Mouse (Mus musculus): Measurements from ENCODE around the gene Cks1brt. TPM values are rescaled to one million over a fixed set of nuclear protein-coding genes. Genes with fewer than 3 reads are reported as not detected.
A peak's percentile ranks its signal among the peaks of the same experiment; 100 is the strongest.
"Not testable (repeated sequence)": the region's sequence is repeated elsewhere in the genome, so short reads cannot be mapped to it uniquely, and the experiment has no call there.

Cks1brt gene
- polyA plus RNA-seq (2014; fragmentation: Nextera tagmentation; extraction: Ambion mirVana): not detected in 2 replicates

- Histone ChIP-seq H3K4me2 (replicated peaks; ENCODE audit: low read depth, low read length) (no peak within 1 kb of the TSS), H3K4me3 (ENCODE audit: low read depth, low read length) (no peak within 1 kb of the TSS), H3K9ac (ENCODE audit: low read depth, low read length) (no peak within 1 kb of the TSS), H3K27me3 (ENCODE audit: control insufficient read depth, insufficient read depth, low read length) (no peaks in the 10 kb centered on the region), H3K9me3 (ENCODE audit: control insufficient read depth, low read length) (peaks cover 11% of the 10 kb centered on the region), H3K4me1 (replicated peaks; ENCODE audit: control insufficient read depth, insufficient read depth, low read length) (no peaks in the 10 kb centered on the region), H3K27ac (ENCODE audit: low read depth, low read length) (no peak within 1 kb of the TSS), H3K36me3 (ENCODE audit: control insufficient read depth, insufficient read depth, low read length) (no peaks in the 10 kb centered on the region)
- ATAC-seq (ENCODE audit: low FRiP score): no peak
- DNase-seq (ENCODE audit: low spot score): no peak
- 87% methylated on average over 3 of the region's 3 CpGs for WGBS
These were observed at the start of gene Cks1brt for GRCm38 (mm10) chr8:85151624-85152023. Gene Cks1brt (plus strand): TSS chr8:85151924.

DNA sequence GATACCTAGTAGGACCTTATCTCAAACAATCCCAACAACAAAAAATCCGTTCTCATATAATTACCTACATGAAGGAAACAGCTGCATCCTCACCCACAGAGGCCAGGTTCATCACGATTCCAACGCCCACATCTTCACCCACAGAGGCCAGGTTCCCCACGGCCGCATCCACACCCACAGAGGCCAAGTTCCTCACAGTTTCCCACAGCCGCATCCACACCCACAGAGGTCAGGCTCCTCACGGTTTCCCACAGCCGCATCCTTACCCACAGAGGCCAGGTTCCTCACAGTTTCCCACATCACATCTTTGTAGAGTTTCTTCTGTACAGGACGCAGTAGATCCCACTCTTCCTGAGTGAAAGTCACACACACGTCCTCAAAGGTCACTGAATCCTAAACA is 38.5 kb upstream of the Cks1brt start:
- Histone ChIP-seq H3K36me3 (ENCODE audit: control insufficient read depth, insufficient read depth, low read length) (no peaks in the 10 kb centered on the region), H3K9ac (ENCODE audit: low read depth, low read length) (no peak overlapping the region), H3K27ac (ENCODE audit: low read depth, low read length) (no peak overlapping the region), H3K4me2 (replicated peaks; ENCODE audit: low read depth, low read length) (no peak overlapping the region), H3K4me1 (replicated peaks; ENCODE audit: control insufficient read depth, insufficient read depth, low read length) (no peaks in the 10 kb centered on the region), H3K4me3 (ENCODE audit: low read depth, low read length) (no peak overlapping the region), H3K9me3 (ENCODE audit: control insufficient read depth, low read length) (no peaks in the 10 kb centered on the region), H3K27me3 (ENCODE audit: control insufficient read depth, insufficient read depth, low read length) (no peaks in the 10 kb centered on the region)
- DNase-seq (ENCODE audit: low spot score) (no peak), ATAC-seq (ENCODE audit: low FRiP score) (no peak)
- WGBS: 94% methylated on average over 10 of the region's 10 CpGs

DNA sequence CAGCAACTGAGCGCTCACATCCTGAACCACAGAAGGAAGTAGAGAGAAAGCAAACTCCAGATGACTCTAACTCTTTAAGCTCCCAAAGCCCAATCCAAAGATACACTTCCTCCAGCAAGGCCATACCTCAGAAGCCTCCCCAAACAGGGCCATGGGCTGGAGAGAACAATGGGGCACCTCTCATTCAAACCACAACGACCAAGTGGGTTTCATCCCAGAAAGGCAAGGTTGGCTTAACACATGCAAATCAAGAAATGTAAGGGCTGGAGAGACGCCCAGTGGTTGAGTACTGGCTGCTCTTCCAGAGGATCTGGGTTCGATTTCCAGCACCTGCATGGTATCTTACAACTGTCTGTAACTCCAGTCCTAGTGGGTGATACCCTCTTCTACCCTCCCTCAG is 36.2 kb upstream of the Cks1brt start:
- 76% methylated on average over 4 of the region's 4 CpGs for WGBS
- Histone ChIP-seq H3K9me3 (ENCODE audit: control insufficient read depth, low read length) (no peaks in the 10 kb centered on the region), H3K27ac (ENCODE audit: low read depth, low read length) (no peak overlapping the region), H3K4me2 (replicated peaks; ENCODE audit: low read depth, low read length) (no peak overlapping the region), H3K9ac (ENCODE audit: low read depth, low read length) (no peak overlapping the region), H3K36me3 (ENCODE audit: control insufficient read depth, insufficient read depth, low read length) (no peaks in the 10 kb centered on the region), H3K4me3 (ENCODE audit: low read depth, low read length) (no peak overlapping the region), H3K27me3 (ENCODE audit: control insufficient read depth, insufficient read depth, low read length) (no peaks in the 10 kb centered on the region), H3K4me1 (replicated peaks; ENCODE audit: control insufficient read depth, insufficient read depth, low read length) (no peaks in the 10 kb centered on the region)
- DNase-seq (ENCODE audit: low spot score): no peak
- ATAC-seq (ENCODE audit: low FRiP score): no peak

GRCm38 (mm10) chr8:85116984-85117383 is 34.7 kb upstream of the Cks1brt start:
- H3K4me1 ChIP-seq (replicated peaks; ENCODE audit: control insufficient read depth, insufficient read depth, low read length): no peaks in the 10 kb centered on the region
- ATAC-seq (ENCODE audit: low FRiP score) (no peak), DNase-seq (ENCODE audit: low spot score) (no peak)
- no peaks in the 10 kb centered on the region for H3K27me3 ChIP-seq (ENCODE audit: control insufficient read depth, insufficient read depth, low read length)
- WGBS: 93% methylated on average over 7 of the region's 7 CpGs
- no peak overlapping the region for H3K4me2 ChIP-seq (replicated peaks; ENCODE audit: low read depth, low read length)
- no peaks in the 10 kb centered on the region for H3K9me3 ChIP-seq (ENCODE audit: control insufficient read depth, low read length)
- no peak overlapping the region for H3K9ac ChIP-seq (ENCODE audit: low read depth, low read length)
- H3K36me3 ChIP-seq (ENCODE audit: control insufficient read depth, insufficient read depth, low read length): no peaks in the 10 kb centered on the region
- no peak overlapping the region for H3K27ac ChIP-seq (ENCODE audit: low read depth, low read length)
- H3K4me3 ChIP-seq (ENCODE audit: low read depth, low read length): no peak overlapping the region

DNA sequence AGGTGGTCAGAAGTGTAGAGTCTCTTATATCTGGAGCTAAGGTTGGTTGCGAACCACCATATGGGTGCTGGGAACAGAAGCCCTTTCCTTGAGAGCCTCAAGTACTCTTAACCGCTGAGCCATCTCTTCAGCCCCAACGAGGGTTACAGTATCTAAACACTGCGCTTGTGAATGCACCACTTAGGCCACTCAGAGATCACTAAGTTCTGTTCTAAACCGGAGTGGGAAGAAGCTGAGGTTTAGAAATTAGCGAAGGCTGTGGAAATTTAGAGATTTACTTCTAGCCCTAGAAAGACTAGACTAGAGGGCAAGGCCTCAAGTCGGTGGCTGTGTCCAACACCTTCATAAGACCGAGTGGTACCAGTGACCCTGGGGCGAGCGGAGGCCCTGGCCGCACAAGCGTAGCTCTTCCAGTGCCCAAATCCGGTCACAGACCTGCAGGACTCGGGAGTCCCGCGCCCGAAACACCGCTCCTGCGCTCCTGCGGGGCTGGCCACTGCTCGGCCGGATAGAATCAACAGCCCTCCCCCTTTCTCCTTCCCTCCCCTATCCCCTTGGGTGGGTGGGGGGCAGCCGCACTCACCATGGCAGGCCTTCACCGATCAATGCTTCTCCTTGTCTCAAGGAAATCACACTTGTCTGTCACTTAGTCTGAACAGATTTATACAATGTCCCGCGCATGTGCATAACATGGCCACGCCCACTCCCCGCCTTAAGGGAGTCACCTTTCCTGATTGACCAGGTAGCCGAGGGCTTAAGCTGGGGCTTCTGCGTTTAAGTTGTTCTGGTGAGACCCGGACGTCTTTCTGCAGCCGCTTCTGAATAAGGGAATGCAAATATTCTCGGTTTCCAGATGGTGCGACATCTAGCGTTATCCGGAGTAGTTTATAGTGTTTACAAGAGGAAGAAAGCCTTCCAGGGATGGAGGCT is 32.4 kb upstream of the Cks1brt start:
- Histone ChIP-seq H3K4me1 (replicated peaks; ENCODE audit: control insufficient read depth, insufficient read depth, low read length) (no peaks in the 10 kb centered on the region), H3K4me2 (replicated peaks; ENCODE audit: low read depth, low read length) (peak overlapping the region; percentile 49), H3K9me3 (ENCODE audit: control insufficient read depth, low read length) (no peaks in the 10 kb centered on the region), H3K27me3 (ENCODE audit: control insufficient read depth, insufficient read depth, low read length) (no peaks in the 10 kb centered on the region), H3K36me3 (ENCODE audit: control insufficient read depth, insufficient read depth, low read length) (no peaks in the 10 kb centered on the region), H3K9ac (ENCODE audit: low read depth, low read length) (peak overlapping the region; percentile 69; the same call in 1 of the 2 replicates), H3K27ac (ENCODE audit: low read depth, low read length) (peak overlapping the region; percentile 45; the same call in 1 of the 2 replicates), H3K4me3 (ENCODE audit: low read depth, low read length) (peak overlapping the region; percentile 58)
- ATAC-seq (ENCODE audit: low FRiP score) (peak; percentile 71), DNase-seq (ENCODE audit: low spot score) (peak; percentile 84)
- 7% methylated on average over 37 of the region's 37 CpGs for WGBS

DNA sequence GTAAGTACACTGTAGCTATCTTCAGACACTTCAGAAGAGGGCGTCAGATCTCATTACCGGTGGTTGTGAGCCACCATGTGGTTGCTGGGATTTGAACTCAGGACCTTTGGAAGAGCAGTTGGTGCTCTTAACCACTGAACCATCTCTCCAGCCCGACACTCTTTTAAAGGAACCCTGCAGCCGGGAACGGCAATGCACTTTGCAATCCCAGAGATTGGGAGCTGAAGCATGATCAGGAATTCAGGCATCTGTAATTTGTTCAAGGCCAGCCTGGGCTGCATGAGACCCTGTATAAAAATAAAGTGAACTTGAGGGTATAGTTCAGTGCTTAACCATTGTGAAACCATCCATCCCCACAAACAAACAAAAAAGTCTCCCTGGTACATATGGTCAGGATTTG is 31.5 kb upstream of the Cks1brt start:
- H3K36me3 ChIP-seq (ENCODE audit: control insufficient read depth, insufficient read depth, low read length); DNase-seq (ENCODE audit: low spot score); H3K9ac ChIP-seq (ENCODE audit: low read depth, low read length); H3K9me3 ChIP-seq (ENCODE audit: control insufficient read depth, low read length); H3K4me2 ChIP-seq (replicated peaks; ENCODE audit: low read depth, low read length); H3K4me1 ChIP-seq (replicated peaks; ENCODE audit: control insufficient read depth, insufficient read depth, low read length); ATAC-seq (ENCODE audit: low FRiP score); H3K4me3 ChIP-seq (ENCODE audit: low read depth, low read length); H3K27ac ChIP-seq (ENCODE audit: low read depth, low read length); H3K27me3 ChIP-seq (ENCODE audit: control insufficient read depth, insufficient read depth, low read length): not testable (repeated sequence)
- WGBS: 87% methylated on average over 5 of the region's 5 CpGs

GRCm38 (mm10) chr8:85122995-85123394 is 28.7 kb upstream of the Cks1brt start, which contains the start of gene Zfp791:
Gene Zfp791 (minus strand): TSS chr8:85123095.
- H3K36me3 ChIP-seq (ENCODE audit: control insufficient read depth, insufficient read depth, low read length): no peaks in the 10 kb centered on the region
- no peak within 1 kb of the TSS for H3K9ac ChIP-seq (ENCODE audit: low read depth, low read length)
- no peaks in the 10 kb centered on the region for H3K27me3 ChIP-seq (ENCODE audit: control insufficient read depth, insufficient read depth, low read length)
- H3K27ac ChIP-seq (ENCODE audit: low read depth, low read length): no peak within 1 kb of the TSS
- H3K4me2 ChIP-seq (replicated peaks; ENCODE audit: low read depth, low read length): no peak within 1 kb of the TSS
- H3K4me1 ChIP-seq (replicated peaks; ENCODE audit: control insufficient read depth, insufficient read depth, low read length): no peaks in the 10 kb centered on the region
- no peak within 1 kb of the TSS for H3K4me3 ChIP-seq (ENCODE audit: low read depth, low read length)
- no peaks in the 10 kb centered on the region for H3K9me3 ChIP-seq (ENCODE audit: control insufficient read depth, low read length)
- DNase-seq (ENCODE audit: low spot score): no peak
- no peak for ATAC-seq (ENCODE audit: low FRiP score)
- WGBS: 77% methylated on average over 3 of the region's 3 CpGs

DNA sequence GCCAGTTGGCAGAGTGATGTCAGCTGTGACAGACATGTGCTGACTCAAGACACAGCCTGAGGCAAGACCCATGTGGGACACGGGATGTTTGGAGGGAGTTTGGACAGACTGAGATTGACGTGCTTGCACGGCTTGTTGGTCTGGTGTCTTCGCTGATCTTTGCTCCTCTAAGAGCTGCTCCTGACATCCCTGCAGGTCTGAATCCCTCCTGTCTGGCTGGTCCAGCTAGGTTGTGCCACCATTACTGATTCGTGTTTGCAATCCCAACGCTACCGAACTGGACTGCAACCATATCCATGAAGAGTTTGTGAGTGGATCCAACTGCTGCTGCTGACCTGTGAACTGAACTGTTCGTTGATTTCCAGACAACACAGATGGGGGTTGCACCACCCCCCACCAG is 28.0 kb upstream of the Cks1brt start:
- no peak for DNase-seq (ENCODE audit: low spot score)
- Histone ChIP-seq H3K9me3 (ENCODE audit: control insufficient read depth, low read length) (no peaks in the 10 kb centered on the region), H3K36me3 (ENCODE audit: control insufficient read depth, insufficient read depth, low read length) (no peaks in the 10 kb centered on the region), H3K4me1 (replicated peaks; ENCODE audit: control insufficient read depth, insufficient read depth, low read length) (no peaks in the 10 kb centered on the region), H3K4me3 (ENCODE audit: low read depth, low read length) (no peak overlapping the region), H3K4me2 (replicated peaks; ENCODE audit: low read depth, low read length) (no peak overlapping the region), H3K27ac (ENCODE audit: low read depth, low read length) (no peak overlapping the region), H3K27me3 (ENCODE audit: control insufficient read depth, insufficient read depth, low read length) (no peaks in the 10 kb centered on the region), H3K9ac (ENCODE audit: low read depth, low read length) (no peak overlapping the region)
- 89% methylated on average over 8 of the region's 8 CpGs for WGBS
- no peak for ATAC-seq (ENCODE audit: low FRiP score)

GRCm38 (mm10) chr8:85132335-85132734 is 19.4 kb upstream of the Cks1brt start:
- DNase-seq (ENCODE audit: low spot score) (no peak), ATAC-seq (ENCODE audit: low FRiP score) (no peak)
- Histone ChIP-seq H3K4me1 (replicated peaks; ENCODE audit: control insufficient read depth, insufficient read depth, low read length) (no peaks in the 10 kb centered on the region), H3K4me2 (replicated peaks; ENCODE audit: low read depth, low read length) (no peak overlapping the region), H3K27me3 (ENCODE audit: control insufficient read depth, insufficient read depth, low read length) (no peaks in the 10 kb centered on the region), H3K9me3 (ENCODE audit: control insufficient read depth, low read length) (no peaks in the 10 kb centered on the region), H3K36me3 (ENCODE audit: control insufficient read depth, insufficient read depth, low read length) (no peaks in the 10 kb centered on the region), H3K4me3 (ENCODE audit: low read depth, low read length) (no peak overlapping the region), H3K9ac (ENCODE audit: low read depth, low read length) (no peak overlapping the region), H3K27ac (ENCODE audit: low read depth, low read length) (no peak overlapping the region)
- WGBS: 85% methylated on average over 1 of the region's 1 CpGs

Measured in hindbrain, embryonic 11.5 days (tissue).